Mouse (Mus musculus): ENCODE results near the gene Aoah. TPM values are rescaled to one million over a fixed set of nuclear protein-coding genes. Genes with fewer than 3 reads are reported as not detected.

Gene Aoah
- polyA plus RNA-seq, 1 experiment = 0.77 TPM

DNA sequence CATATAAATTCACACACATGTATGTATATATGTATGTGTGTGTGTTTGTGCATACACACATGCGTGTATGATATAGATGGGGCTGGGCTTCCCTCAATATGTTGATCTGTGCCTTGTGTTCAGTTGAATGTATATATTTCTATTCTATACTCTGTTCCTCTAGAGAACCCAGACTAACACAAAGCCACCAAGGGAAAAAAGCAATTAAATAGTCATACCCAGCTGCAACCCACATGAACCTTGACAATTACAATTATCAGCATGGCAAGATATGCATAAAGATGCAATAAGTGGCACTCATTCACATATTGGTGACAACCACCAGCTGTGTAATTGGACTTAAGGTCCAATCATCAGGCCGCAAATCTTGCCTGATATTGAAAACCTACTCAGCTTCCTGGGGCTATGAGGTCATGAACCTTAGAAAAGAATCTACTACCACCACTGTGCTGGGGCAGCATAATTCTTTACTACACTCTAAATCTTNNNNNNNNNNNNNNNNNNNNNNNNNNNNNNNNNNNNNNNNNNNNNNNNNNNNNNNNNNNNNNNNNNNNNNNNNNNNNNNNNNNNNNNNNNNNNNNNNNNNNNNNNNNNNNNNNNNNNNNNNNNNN, 246.8 kb downstream of the Aoah start:
- no peaks in the 10 kb centered on the region for H3K36me3 ChIP-seq (ENCODE audit: control insufficient read depth, insufficient read depth, low read length)
- H3K27ac ChIP-seq (ENCODE audit: insufficient read depth, low read depth, low read length) = no peak overlapping the region
- H3K4me1 ChIP-seq (ENCODE audit: control insufficient read depth, insufficient read depth, insufficient read length, low read length) = no peaks in the 10 kb centered on the region
- TF ChIP-seq POLR2A (IDR thresholded peaks at IDR 0.05; ENCODE audit: low read depth, low read length) (no peak), CTCF (IDR thresholded peaks at IDR 0.05; ENCODE audit: extremely low read depth, insufficient read length, insufficient replicate concordance, low read depth, low read length) (no peak)
- no peak overlapping the region for H3K4me3 ChIP-seq (ENCODE audit: low read depth, low read length)
- WGBS = 83% methylated on average over 2 of the region's 2 CpGs
- H3K27me3 ChIP-seq (ENCODE audit: control insufficient read depth, insufficient read depth, low read length) = no peaks in the 10 kb centered on the region; the same call in 1 of the 2 replicates

DNA sequence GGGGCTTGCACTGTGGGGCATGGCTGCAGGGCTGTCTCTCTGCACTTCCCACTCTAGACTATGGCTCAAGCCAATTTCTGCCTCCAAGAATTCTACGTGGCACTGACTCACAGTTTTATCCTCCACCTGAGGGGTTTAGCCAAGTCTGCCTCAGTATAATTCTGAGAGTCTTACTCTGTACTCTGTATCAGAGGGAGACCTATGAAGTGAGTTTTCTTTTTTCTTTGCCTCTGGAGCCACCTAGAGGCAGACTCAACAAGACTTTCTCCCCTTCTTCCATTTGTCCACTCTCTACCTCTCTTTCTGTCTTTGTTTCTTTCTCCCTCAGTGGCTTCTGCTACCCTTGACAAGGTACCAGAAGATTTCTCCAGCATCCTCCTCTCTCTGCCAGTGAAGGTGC, 256.2 kb downstream of the Aoah start:
- no peak overlapping the region for H3K27ac ChIP-seq (ENCODE audit: insufficient read depth, low read depth, low read length)
- no peaks in the 10 kb centered on the region for H3K4me1 ChIP-seq (ENCODE audit: control insufficient read depth, insufficient read depth, insufficient read length, low read length)
- WGBS = 43% methylated on average over 1 of the region's 1 CpGs
- no peaks in the 10 kb centered on the region for H3K36me3 ChIP-seq (ENCODE audit: control insufficient read depth, insufficient read depth, low read length)
- no peaks in the 10 kb centered on the region for H3K27me3 ChIP-seq (ENCODE audit: control insufficient read depth, insufficient read depth, low read length)
- H3K4me3 ChIP-seq (ENCODE audit: low read depth, low read length) = no peak overlapping the region
- no peak for TF ChIP-seq POLR2A (IDR thresholded peaks at IDR 0.05; ENCODE audit: low read depth, low read length)

DNA sequence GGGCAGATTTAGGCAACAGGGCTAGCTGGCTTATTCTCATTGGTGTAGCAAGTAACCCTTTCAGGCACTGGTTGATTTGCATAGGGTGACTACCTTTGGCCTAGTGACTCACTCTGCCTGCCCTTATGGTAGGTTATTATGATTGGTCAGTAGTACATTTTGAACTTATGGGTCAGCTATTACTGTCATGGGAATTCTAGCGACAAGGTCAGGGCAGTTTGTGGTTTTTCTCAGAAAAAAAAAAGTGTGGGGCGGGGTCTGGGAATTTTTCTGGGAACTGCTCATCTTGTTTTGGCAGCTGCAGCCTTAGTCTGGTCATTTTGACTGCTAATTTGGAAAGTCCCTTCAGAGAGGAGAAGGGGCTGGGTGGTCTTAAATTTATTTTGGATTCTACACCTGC, 272.1 kb downstream of the Aoah start:
- H3K4me1 ChIP-seq (ENCODE audit: control insufficient read depth, insufficient read depth, insufficient read length, low read length) = no peaks in the 10 kb centered on the region
- no peaks in the 10 kb centered on the region for H3K27me3 ChIP-seq (ENCODE audit: control insufficient read depth, insufficient read depth, low read length)
- H3K36me3 ChIP-seq (ENCODE audit: control insufficient read depth, insufficient read depth, low read length) = no peaks in the 10 kb centered on the region
- no peak overlapping the region for H3K4me3 ChIP-seq (ENCODE audit: low read depth, low read length)
- TF ChIP-seq POLR2A (IDR thresholded peaks at IDR 0.05; ENCODE audit: low read depth, low read length) (no peak), CTCF (IDR thresholded peaks at IDR 0.05; ENCODE audit: extremely low read depth, insufficient read length, insufficient replicate concordance, low read depth, low read length) (no peak)
- 86% methylated on average over 2 of the region's 2 CpGs for WGBS
- H3K27ac ChIP-seq (ENCODE audit: insufficient read depth, low read depth, low read length) = no peak overlapping the region

DNA sequence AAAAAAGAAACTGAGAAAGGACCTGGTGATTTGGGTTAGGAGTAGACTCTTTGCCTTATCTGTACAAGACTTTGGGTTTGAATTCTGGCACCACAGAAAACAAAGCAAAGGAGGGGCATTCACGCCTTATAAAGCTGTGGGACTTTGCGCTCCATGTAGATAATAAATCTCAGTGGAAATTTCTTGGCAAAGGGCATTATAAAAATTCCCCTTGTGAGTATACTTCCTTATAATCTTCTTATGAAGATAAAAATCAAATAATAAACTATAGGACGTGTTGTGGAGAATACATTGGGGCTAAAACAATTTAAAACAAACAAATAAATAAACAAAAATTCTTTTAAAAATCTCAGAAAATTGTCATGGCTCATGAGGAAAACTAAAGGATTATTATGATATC, 280.9 kb downstream of the Aoah start, which contains the start of gene Olfr1370:
Gene Olfr1370, minus strand, starts transcription at position 101 of the 400 bp plus-strand sequence.
- Histone ChIP-seq H3K27me3 (ENCODE audit: control insufficient read depth, insufficient read depth, low read length) (no peaks in the 10 kb centered on the region), H3K4me3 (ENCODE audit: low read depth, low read length) (no peak within 1 kb of the TSS), H3K27ac (ENCODE audit: insufficient read depth, low read depth, low read length) (no peak within 1 kb of the TSS), H3K36me3 (ENCODE audit: control insufficient read depth, insufficient read depth, low read length) (no peaks in the 10 kb centered on the region), H3K4me1 (ENCODE audit: control insufficient read depth, insufficient read depth, insufficient read length, low read length) (no peaks in the 10 kb centered on the region)
- WGBS = 24% methylated on average over 3 of the region's 3 CpGs
- TF ChIP-seq CTCF (IDR thresholded peaks at IDR 0.05; ENCODE audit: extremely low read depth, insufficient read length, insufficient replicate concordance, low read depth, low read length) (no peak), POLR2A (IDR thresholded peaks at IDR 0.05; ENCODE audit: low read depth, low read length) (no peak)

DNA sequence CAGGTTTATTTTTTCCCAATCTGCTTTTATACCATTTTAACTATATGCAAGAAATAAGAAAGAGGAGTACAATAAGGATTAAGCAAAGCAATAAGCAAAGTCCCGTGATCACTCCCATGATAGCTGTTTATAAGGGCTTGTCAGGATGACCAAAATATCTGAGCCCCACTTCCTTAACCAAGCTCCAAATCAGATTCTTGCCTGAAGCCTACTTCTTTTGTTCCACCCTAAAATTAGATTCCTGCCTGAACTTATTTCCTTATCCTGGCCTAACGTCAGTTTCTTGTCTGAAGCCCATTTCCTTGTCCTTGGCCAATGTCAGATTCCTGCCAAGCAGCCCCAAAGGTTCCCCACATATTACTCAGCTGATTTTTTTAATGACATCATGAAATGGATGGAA, 288.8 kb downstream of the Aoah start:
- no peak overlapping the region for H3K4me3 ChIP-seq (ENCODE audit: low read depth, low read length)
- H3K36me3 ChIP-seq (ENCODE audit: control insufficient read depth, insufficient read depth, low read length) = no peaks in the 10 kb centered on the region
- 55% methylated on average over 2 of the region's 2 CpGs for WGBS
- no peak for TF ChIP-seq CTCF (IDR thresholded peaks at IDR 0.05; ENCODE audit: extremely low read depth, insufficient read length, insufficient replicate concordance, low read depth, low read length)
- no peak for TF ChIP-seq POLR2A (IDR thresholded peaks at IDR 0.05; ENCODE audit: low read depth, low read length)
- no peak overlapping the region for H3K27ac ChIP-seq (ENCODE audit: insufficient read depth, low read depth, low read length)
- H3K27me3 ChIP-seq (ENCODE audit: control insufficient read depth, insufficient read depth, low read length) = no peaks in the 10 kb centered on the region
- no peaks in the 10 kb centered on the region for H3K4me1 ChIP-seq (ENCODE audit: control insufficient read depth, insufficient read depth, insufficient read length, low read length)
